Mouse (Mus musculus): Measurements from ENCODE around the gene Tnk1.

Tnk1 gene

DNA sequence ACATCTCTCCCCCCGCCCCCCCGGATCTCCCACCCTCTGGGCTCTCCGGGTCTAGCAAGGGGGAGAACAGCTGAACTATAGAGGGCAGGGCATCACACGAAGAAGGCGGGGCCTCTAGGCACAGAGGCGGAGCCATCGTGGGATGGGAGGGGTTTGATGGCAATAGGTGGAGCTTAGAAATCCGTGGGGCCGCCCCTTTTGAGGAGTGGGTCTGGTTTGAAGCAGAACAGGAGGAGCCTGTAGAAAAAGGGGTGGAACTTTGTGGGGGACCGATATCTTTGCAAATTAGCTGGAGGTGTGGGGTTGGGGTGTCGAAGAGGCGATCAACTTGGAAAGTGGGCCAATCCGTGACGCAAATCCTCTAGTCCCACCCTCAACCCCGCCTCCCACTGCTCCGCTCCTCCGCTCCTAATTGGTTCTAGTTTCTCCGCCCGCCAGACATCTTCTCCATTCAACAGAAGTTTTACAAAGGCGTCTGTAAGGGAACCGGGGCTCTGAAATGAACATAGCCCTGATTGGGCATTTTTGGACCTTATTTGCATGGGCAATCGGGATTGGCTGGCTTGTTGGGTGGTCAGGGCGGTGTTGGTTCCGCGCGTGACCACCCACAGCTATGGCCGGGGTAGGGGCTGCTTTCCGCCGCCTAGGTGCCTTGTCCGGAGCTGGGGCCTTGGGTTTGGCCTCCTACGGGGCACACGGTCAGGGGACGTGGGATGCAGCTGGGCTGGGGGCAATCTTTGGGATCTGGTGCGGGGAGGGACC is 20.4 kb downstream of the Tnk1 start, which contains the start of gene Tmem256:
Gene Tmem256 (plus strand): TSS at position 563 of the 762 bp plus-strand sequence.
- peak; percentile 89 for DNase-seq (ENCODE audit: low read depth, low spot score)

DNA sequence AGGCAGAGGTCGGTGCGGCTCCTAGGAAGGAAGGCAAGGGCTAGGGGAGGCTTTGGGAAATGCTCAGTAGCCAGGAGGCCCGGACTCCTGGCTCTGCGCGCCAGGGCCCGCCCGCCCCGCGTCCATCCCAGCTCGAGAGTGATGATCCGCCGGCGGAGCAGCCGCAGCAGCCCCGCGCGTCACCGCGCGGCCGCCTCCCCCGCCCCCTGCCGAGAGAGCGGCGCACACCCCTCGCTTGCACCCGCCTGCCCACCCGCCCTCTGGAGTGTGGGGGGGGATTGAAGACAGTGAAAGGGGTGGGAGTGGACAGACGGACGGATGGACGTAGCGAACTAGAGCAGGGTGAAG is 21.0 kb downstream of the Tnk1 start, which contains the start of gene Nlgn2:
Gene Nlgn2 (minus strand): TSS at position 181 of the 348 bp plus-strand sequence.
- DNase-seq (ENCODE audit: low read depth, low spot score) = no peak

DNA sequence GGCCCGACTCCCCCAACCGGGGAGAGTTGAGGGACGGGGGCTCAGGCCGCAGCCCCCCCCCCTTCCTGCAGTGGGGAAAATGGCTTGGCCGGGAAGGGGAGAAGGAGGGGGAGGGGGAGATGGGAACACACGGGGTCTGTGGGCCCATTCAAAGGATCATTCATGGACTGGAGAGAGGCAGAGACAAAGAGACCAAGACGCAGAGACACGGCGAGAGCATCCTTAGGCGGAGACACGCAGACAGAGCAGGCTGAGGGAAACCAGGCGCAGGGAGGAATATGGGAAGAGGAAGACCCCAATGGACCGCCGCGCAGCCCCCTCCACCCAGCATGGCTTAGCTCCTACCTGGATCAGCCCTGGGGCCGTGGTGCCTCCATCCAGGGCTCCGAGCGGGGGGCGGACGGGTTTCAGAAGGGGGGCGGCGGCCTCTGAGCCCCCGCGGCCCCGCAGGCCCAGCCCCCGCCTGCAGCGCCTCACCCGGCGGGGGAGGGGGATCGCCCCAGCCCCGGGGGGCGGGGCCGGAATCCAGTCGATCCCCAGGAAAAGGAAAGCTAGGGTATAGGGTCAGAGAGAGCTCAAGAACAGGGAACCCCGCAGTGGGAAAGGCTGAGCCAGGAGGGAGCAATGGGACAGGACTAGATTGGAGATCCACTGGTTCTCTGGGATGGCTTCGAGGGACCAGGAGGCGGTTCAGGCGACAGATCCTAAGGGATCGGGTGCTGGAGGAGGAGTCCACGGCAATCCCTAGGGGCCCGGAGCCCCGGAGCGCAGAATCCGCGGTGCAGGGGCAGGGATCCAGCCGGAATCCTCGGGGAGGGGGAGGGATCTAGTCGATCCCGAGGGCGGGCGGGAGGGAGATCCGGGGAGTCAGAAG is 21.6 kb downstream of the Tnk1 start:
- DNase-seq (ENCODE audit: low read depth, low spot score) = no peak

DNA sequence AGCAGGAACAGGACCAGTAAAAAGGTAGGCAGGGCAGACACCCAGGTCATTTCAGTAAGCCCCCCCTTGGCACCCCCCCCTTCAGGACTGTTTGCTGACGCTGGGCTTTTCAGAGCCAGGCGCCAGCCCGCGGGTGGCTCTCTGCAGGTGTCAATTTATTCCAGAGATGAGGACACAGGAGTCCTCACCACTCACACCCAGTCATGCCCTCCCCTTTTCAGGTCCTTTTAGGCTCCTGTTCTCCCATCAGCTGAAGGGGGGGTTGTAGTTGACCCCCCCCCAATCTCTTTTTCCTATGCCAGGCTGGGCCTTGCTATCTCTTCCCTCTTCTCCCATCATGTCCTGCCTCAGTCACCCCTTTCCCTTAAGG is 22.6 kb downstream of the Tnk1 start:
- no peak for DNase-seq (ENCODE audit: low read depth, low spot score)

DNA sequence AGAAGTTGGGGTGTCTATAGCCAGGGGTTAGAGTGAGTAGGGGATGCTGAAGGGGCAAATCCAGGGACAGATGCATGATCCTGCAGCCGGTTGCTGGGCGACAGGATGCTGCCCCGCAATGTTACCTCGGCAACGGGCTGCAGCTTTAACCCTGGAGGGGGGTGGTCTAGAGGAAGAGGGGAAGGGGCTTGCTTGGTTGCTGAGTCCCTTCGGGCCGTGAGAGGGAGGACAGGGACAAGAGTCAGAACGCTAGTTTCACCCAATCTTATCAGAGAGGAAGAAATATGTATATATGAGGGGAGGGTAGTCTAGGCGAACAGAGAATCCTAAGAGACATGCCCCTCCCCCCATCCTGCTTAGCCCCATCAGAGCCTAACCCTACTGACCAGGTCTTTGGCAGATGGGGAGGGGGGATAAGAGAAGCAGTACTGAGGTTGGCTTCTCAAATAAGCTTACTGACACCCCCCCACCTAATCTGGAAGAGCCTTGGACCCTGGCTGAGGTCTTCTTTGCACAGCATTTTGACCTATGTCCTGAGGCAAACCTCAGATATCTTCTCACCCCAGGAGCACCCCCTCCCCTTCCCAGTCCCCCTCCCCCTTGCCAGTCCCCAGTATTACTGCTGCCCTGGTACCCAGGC is 23.1 kb downstream of the Tnk1 start:
- no peak for DNase-seq (ENCODE audit: low read depth, low spot score)

DNA sequence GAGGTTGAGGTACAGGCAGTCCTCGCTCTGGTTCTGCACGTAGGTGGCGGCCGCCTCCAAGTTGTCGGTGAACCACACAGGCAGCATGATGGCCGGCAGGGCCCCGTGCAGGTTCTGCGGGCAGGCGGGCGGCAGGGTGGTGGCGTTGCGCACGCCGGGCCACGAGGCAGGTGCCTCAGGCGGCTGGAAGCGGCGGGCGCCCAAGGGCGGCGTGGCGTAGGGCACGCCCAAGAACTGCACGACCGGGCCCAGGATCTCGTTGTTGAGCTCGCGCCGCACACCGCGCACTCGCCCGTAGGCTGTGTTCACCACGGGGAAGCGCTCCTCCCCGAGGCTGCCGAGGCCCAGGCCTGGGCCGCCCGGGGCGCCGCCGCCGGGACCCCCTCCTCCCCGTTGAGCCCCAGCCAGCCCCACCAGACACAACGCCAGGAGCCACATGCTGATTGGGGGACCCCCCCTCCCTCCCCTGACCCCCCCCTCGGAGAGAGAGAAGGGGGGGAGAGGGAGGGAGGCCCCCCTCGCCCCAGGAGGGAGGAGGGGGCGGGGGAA is 24.5 kb downstream of the Tnk1 start:
- no peak for DNase-seq (ENCODE audit: low read depth, low spot score)

DNA sequence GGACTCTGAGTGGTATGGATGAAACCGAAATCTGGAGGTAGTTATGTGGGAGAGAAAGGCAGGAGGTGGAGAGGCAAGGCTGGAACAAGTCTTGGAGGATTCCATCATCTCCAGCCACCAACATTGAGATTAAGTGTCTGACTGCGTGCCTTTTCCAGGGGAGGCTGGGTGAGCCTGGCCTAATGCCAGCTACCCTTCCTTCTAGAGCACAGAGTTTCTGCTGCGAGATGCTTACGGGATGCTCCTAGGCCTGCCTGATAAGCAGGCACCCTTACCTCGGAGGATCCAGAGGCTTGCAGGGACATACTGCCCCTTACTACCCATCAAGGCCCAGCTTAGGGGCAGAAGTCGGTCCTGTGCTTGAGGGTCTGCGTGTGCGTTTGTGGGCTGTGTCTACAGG is 25.0 kb downstream of the Tnk1 start:
- DNase-seq (ENCODE audit: low read depth, low spot score) = no peak

DNA sequence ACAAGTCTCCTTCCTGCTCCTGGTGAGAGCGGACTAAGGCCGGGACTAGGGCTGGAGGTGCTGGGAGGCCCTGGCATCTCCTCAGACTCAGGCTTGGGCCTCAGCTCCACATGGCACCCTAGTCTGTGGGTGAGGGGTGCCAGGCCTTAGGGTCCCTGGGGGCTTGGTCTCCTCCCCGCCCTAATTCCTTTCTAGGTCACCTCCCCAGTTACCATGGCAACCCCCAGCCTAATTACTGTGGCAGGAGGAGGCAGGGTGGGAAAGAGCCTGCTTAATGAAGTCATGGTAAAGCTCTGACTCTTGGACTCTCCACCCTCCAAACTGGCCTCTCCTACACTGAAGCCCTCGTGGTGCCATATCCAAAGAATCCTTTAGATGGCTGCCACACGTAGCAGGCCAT is 29.7 kb downstream of the Tnk1 start:
- DNase-seq (ENCODE audit: low read depth, low spot score) = no peak

DNA sequence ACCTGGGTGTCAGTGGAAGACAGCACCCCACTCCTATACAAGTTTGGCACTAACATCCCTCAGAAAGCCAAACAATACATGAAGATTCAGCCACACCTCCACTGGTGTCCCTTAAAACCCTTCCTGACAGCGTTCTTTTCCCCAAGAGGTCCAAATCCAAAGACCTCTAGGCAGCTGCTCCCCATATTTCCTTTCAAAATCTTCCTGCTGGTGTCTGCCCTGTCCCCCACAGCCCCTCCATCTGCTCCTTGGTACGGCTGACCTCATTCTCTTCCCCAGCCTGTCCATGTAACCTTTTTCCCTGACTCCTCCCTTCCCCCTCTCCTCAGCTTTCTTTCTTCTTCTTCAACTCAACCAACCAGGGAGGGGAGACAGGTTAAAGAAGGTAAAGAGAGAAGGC is 35.1 kb downstream of the Tnk1 start:
- DNase-seq (ENCODE audit: low read depth, low spot score) = no peak

DNA sequence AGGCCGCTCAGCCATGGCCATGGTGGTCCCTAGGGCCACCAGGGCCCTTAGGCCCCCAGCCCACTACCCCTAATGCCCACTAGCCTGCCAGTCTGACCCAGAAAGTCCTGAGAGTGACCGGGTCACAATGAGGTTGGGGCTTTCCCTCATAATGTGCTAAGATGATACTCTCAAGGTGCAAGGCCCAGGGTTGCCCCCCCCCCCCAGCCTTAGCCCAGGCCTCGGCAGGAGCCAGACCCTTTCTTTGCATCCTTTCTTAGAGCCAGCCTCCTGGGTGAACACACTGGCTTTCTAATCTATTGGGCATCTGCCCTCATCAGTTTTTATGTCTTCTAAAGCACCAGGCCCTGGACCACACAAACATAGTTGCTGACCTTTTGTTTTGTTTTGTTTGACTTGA is 36.5 kb downstream of the Tnk1 start, which contains the start of gene Spem1:
Gene Spem1 (minus strand): TSS at position 101 of the 400 bp plus-strand sequence.
- DNase-seq (ENCODE audit: low read depth, low spot score) = no peak

DNA sequence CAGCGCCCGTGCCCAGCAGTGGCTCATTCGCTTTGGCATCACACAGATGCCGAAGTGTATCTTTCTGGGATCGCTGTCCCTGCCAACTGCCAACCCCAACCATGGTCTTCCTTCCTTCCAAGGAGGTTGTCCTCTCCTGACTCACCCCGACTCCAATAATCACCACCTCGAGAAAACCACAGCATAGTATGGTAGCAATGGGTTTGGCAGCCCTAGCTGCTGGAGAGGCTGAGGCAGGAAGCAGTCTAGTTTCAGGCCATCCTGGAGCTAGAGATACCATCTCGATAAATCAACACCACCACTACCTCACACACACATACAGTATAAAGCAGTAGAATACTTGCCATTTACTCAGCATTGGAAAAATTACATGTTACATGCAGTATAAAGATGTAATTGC is 39.7 kb downstream of the Tnk1 start:
- no peak for DNase-seq (ENCODE audit: low read depth, low spot score)

DNA sequence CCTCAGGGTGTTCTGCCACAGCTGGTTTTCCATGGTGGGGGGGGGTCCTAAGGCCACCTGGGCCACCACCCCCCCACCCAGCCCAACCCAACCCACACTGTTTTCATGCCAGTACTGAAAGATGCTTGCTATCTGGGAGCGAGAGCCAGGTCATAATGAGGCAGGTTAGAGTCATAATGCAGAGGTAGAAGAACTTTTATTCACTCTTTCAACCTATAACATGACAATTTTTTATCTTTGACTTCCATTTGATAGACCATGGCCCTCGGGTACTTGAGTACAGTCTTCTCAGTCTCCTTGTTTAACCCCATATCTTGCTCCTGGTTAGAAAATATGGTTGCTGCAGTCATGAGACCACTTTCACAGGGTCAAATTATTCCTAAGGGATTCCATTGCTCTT is 40.2 kb downstream of the Tnk1 start, which contains the start of gene Spem2:
Gene Spem2 (minus strand): TSS at position 101 of the 400 bp plus-strand sequence.
- no peak for DNase-seq (ENCODE audit: low read depth, low spot score)

DNA sequence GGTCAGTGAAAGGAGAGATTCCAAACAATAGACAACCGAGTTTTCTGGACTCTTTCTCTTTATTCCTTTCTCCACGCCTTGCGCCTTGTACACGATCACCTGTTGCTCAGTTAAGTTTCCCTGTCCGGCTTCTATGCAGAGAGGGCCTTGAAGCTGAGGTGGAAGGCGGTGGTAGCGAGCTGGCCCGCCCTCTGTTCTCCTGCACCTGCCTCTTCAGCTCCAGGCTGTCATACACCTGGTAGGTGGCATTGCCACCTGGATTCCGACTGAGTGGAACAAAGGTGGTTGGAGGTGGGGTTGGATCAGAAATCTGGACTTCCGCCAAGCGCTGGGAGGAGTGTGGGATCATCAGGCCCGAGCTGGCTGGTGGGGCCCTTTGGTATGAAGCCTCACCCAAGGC is 42.0 kb downstream of the Tnk1 start:
- no peak for DNase-seq (ENCODE audit: low read depth, low spot score)

DNA sequence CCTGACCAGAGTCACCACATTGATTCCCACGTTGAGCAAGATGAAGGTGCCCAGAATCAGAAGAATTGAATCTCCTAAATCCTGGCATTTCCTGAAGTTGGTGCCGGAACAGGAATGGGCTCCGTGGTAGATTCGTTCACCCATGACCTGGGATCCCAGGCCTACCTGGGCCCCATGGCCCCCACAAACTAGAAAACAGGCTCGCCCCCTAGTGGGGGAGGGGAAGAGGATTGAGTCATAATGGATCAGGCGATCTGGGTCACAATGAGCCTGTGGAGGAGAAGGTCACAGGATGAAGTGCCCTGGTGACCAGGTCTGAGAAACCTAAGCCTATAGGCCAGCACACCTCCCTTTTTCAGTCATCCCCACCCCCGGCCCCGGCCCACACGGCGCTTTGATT is 43.4 kb downstream of the Tnk1 start, which contains the start of gene Gm39566:
Gene Gm39566 (minus strand): TSS at position 144 of the 400 bp plus-strand sequence.
- DNase-seq (ENCODE audit: low read depth, low spot score) = no peak

DNA sequence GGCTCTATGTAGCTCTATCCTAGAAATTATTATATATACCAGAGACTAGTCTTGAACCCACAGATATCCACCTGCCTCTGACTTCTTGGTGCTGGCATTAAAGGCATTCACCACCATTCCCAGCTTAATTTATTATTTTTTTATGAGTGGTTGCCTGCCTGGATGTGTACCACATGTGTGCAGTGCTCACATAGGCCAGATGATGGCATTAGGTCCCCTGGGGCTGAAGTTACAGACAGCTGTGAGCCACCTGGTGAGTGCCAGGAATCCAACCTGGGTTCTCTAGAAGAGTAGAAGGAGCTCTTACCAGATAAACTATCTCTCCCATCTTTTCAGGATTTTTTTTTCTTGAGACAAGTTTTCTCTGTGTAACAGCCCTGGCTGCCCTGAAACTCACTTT is 48.2 kb downstream of the Tnk1 start:
- DNase-seq (ENCODE audit: low read depth, low spot score) = no peak

DNA sequence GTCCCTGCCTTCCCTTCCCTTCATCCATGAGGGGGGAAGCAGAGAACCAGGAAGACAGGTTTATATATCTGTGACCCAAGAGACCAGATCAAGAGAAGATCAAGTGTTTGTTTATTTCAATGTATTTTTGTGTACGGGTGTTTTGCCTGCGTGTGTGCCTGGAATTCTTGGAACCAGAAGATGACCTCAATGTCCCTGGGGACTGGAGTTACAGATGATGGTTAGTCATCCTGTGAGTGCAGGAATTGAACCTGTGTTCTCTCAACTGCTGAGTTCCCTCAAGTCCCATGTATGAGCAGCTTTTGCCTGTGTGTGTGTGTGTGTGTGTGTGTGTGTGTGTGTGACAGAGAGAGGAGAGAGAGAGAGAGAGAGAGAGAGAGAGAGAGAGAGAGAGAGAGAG is 50.9 kb downstream of the Tnk1 start:
- DNase-seq (ENCODE audit: low read depth, low spot score) = no peak

DNA sequence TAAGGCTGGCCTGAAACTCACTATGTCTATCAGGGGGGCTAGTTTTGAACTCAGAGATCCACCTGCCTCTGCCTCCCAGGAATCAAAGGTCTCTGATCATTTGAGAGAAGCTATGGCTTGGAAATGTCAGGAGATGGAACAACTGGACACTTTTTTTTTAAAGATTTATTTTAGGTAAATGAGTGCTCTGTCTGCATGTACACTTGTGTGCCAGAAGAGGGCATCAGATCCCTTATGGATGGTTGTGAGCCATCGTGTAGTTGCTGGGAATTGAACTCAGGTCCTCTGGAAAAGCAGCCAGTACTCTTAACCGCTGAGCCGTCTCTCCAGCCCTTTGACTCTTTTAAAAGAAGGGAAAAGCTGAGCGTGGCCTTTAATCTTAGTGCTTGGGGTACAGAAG is 52.2 kb downstream of the Tnk1 start:
- DNase-seq (ENCODE audit: low read depth, low spot score) = no peak

DNA sequence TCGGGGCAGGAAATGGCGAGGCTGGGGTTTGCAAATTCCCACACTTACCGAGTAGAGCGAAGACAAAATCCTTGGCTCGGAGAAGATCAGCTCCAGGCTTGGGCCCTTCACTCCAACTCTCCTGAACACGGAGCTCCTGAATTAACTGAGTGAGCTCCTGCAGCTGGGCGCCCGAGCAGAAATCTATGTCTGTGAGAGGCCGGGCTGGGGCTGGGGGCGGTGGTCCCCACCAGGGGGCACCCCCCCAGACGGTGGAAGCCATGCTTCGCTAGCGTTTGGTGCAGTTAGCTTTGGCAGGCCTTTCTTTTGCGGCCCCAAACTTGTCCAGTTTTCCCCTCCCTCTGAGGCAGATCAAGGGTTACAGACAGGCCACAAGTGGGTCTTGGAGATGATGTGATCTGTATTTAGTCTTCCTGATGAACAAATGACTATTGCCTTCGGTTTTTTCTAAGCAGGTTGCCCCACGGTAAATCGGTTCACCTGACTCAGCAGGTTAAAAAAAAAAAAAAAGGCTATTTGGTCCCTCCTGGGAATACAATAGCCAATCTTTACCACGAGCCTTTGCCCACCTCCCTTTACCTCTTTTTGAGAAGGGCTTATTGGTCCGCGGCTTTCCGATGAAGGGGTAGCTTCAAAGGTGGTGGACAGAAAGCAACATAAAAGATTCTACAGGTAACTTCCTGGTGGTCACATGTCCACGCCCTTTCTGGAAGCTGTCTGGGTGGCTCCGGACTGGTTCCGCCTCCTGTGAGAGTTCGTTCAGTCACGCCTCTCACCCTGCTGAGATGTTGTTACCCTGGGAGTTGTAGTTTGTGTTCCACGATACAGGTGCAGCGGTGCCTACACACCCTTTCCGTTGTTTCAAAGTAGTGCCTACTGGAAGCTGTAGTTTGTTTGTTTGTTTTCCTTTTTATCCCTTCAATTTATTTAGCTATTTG is 53.3 kb downstream of the Tnk1 start, which contains the start of gene Tmem102:
Gene Tmem102 (minus strand): TSS at position 653 of the 938 bp plus-strand sequence.
- DNase-seq (ENCODE audit: low read depth, low spot score) = no peak

DNA sequence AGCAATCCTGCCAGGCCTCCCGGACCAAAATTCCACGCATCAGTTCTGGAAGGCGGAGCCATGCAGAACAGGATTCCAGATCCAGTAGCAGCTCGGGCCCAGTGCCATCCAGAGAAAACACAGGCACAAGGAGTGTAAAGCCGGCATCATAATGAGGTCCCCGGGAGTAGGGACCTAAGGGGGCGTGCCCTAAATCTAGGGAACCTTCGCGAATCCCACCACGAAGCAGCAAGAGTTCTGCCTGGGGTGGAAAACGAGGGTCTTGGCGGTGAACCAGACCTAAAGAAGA is 53.9 kb downstream of the Tnk1 start:
- DNase-seq (ENCODE audit: low read depth, low spot score) = no peak

DNA sequence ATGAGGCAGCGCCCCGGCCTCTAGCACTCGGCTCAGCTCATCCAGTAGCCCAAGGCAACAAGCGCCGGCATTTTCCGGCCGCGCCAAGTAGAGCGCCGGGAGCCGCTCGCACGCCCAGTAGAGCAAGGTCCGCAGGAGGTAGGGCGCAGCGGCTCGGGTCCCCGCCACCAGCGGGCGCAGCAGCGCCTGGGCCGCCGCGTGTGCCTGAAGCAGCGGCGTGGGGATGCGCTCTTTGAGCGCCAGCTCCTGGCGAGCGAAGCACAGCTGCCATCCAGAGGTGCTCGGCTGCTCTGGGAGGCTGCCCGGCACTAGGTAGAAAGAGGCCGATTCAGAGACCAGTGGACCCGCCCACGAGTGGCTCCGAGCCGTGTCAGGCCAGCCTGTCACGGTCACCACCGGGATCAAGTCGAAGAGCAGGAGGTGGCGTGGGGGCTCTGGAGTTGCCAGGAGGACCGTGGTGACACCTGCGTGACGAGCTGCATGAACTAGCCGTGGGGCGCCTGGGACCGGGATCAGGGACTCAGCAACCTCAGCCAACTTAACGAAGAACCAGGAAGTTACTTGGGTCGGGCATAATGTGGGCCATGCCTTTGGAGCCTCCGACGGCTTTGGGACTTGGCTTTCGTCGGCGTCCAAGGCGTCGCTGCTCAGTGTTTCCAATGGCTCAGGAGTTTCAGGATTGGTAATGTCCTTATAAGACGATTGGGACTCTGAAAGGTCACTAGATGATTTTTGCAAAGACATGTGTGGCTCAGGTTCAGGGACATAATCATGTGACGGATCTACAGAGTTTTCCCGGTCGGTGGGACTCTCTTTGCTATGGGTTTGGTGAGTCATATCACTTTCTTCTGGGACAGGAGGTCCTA is 54.5 kb downstream of the Tnk1 start:
- peak; percentile 54 for DNase-seq (ENCODE audit: low read depth, low spot score)
